Mouse (Mus musculus) spleen, embryonic (tissue): ENCODE data around the gene Rnf10.

Source experiments
- CTCF ChIA-PET: fragments of 350-600 bp; sonication (Branson Sonifier 250); formaldehyde crosslinking; loops from one replicate; lab custom pipeline; 2022; lab: Charles Lee

Rnf10 gene

GRCm38 (mm10) chr5:115278053-115278452 lies 5.4 kb upstream of the Rnf10 start:
- CTCF ChIA-PET = interaction anchor here (0.6 to 0.7 kb wide), 2 partner anchors 85 to 266 kb away, joined by 3 to 4 read pairs; no protein-coding TSS in a partner anchor

GRCm38 (mm10) chr5:115275998-115276397 lies 3.3 kb upstream of the Rnf10 start:
- CTCF ChIA-PET = no interaction called here

DNA sequence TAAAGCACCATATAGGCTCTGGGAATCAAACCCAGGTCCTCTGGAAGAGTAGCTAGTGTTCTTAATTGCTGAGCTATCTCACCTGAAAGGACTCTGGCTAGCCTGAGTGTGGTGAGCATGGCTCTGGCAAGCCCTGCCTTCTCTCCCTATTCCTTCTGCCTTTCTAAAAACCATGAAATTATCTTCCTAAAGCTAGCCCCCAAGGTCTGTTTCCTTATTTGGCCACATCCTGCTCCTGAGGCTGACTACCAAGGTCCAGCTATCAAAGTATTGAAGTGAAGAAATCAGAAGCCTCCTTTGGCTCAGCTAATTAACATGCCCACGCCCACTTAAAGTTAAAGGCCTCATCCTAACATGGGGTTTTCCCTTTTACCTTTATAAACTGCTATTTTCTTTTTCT lies 2.1 kb upstream of the Rnf10 start:
- CTCF ChIA-PET = interaction anchor here (0.6 kb wide), 1 partner anchor 25 kb away, joined by 3 read pairs; no protein-coding TSS in a partner anchor

- CTCF ChIA-PET = interaction anchor here (0.6 kb wide), 1 partner anchor 26 kb away, joined by 3 read pairs; no protein-coding TSS in a partner anchor
These were observed 1.7 kb upstream of the Rnf10 start for GRCm38 (mm10) chr5:115274353-115274752.

GRCm38 (mm10) chr5:115273549-115274135 lies 944 bp upstream of the Rnf10 start:
- CTCF ChIA-PET = no interaction called here

GRCm38 (mm10) chr5:115271931-115272811 lies 527 bp downstream of the Rnf10 start:
- CTCF ChIA-PET = no interaction called here

DNA sequence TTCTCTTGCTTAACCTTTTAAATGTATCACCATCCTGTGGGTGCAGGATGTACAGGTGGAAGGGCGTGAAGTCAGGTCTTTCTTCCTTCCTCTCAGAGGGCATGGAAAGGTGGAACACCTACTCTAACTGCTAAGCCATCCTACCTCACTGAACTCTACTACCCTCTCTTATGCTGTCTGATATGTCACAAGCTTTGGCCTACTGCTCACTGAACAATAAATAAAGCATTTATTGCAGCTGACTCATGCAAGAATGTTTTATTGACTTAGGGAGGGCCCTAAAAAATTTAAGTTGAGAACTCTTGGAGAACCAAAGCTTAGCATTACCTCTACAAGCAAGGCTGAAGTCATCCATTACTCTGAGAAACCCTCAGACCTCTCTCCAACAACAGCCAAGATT lies 2.7 kb downstream of the Rnf10 start:
- CTCF ChIA-PET = no interaction called here

DNA sequence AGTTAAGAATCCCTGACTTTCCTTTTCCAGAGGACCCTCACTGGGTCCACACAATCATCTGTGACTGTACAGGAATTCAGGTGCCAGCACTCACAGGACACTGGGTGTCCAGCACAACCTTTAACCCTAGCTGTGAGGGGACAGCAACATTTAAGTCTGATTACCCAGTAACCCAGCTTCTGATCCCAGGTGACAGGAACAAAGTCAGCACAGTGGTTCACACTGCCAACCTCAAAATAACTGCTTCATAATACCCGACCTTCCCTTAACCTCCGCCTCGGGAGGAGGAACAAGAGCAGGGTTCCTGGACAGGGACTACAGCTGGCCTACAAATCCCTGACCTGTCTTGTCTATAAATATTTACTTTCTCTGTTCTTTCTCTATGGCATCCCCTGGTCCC lies 4.4 kb downstream of the Rnf10 start:
- CTCF ChIA-PET = no interaction called here

GRCm38 (mm10) chr5:115267469-115268045 lies 5.1 kb downstream of the Rnf10 start:
- CTCF ChIA-PET = no interaction called here

- CTCF ChIA-PET = no interaction called here
These were observed 5.8 kb downstream of the Rnf10 start for GRCm38 (mm10) chr5:115266787-115267468.

- CTCF ChIA-PET = no interaction called here
These were observed 6.4 kb downstream of the Rnf10 start for GRCm38 (mm10) chr5:115266340-115266739.

DNA sequence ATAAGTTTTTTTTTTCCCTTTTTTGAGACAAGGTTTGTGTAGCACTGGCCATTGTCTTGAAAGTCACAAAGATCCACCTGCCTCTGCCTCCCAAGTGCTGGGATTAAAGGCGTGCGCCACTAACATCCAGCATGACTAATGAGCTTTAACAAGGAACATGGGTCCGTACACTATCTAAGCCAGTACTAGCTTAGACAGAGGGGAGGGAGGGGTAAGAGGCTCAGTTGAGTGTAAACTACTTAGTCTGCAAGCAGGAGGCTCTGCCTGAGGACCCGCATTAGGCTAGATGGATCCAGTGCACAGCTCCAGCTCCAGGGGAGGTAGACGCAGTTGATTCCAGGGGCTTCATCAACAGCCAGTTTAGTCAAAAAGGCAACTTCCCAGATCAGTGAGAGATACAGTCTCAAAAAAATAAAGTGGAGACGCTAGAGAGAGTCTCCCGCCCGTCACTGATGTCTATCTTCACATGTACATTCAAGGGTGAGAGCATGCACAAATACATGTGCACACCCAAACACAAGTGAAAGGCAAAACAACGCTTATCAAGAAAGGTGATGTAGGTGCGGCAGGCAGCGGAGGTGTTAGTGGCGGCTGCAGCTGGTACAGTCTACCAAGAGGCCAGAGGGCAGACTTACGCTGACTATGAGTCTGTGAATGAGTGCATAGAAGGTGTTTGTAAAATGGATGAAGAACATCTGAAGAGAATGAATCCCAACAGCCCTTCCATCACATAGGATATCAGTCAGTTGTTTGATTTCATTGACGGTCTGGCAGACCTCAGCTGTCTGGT lies 10.0 kb downstream of the Rnf10 start:
- CTCF ChIA-PET = interaction anchor here (0.6 kb wide), 1 partner anchor 478 kb away, joined by 6 read pairs; no protein-coding TSS in a partner anchor

- CTCF ChIA-PET = interaction anchor here (0.6 kb wide), 1 partner anchor 477 kb away, joined by 6 read pairs; no protein-coding TSS in a partner anchor
These were observed 10.8 kb downstream of the Rnf10 start for GRCm38 (mm10) chr5:115261880-115262279.

- CTCF ChIA-PET = interaction anchor here (0.6 kb wide), 1 partner anchor 37 kb away, joined by 3 read pairs; no protein-coding TSS in a partner anchor
These were observed 11.6 kb downstream of the Rnf10 start for GRCm38 (mm10) chr5:115261141-115261540.

DNA sequence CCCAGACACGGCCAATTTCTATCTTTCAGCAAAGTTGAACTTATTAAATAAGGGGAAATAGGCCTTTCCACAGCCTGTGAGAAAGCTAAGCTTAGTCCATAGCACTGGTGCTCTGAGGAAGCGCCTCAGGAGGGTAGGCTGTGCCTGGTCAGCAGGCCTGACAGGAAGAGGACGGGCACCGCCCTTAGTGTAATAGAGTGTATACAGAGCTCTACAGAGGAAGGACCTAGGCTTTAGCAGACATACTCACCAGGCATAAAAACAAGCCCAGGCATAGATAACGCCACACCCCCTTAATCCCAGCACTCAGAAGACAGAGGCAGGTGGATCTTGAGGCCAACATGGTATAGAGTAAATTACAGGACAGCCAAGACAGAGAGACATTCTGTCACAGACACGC lies 12.3 kb downstream of the Rnf10 start:
- CTCF ChIA-PET = no interaction called here

GRCm38 (mm10) chr5:115256909-115257546 lies 15.7 kb downstream of the Rnf10 start:
- CTCF ChIA-PET = no interaction called here

GRCm38 (mm10) chr5:115255472-115255871 lies 17.2 kb downstream of the Rnf10 start:
- CTCF ChIA-PET = no interaction called here

DNA sequence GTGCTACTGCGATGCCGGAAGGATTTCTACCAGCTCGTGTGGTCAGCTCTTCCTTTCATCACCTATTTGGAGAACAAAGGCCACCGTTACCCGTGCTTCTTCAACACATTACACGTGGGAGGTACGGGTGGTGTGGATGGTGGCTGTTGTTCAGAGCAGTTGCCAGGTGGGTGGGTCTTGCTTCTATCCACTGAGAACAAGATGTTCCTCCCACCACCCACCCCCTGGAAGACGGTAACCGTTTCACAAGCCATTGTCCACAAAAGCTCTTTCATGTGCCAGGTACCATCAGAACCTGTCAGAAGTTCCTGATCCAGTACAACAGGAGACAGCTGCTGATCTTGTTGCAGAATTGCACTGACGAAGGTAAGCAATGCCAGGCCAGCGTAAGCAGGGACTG lies 32.5 kb downstream of the Rnf10 start:
- CTCF ChIA-PET = interaction anchor here (0.6 kb wide), 2 partner anchors 60 to 276 kb away, joined by 3 to 11 read pairs; no protein-coding TSS in a partner anchor

DNA sequence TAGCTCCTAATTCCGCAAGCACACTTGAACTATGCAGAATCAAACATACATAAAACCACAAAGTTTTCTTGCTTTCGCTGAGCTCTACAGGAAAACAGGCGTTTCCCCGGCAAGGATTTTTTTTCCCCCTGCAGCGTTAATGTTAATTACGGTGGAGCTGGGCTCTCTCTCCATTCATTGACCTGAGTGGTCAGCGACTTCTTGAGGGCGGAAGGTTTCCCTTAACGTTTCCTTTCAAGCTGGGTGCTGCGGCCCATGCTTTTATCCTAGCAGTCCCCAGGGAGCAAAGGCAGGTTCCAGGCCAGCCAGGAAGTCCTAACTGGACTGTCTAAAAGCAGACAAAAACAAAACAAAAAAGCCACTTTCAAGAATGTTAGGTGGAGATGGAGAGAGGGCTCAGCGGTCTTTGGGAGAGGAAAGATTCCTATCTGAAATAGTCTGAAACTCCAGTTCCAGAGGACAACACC lies 33.9 kb downstream of the Rnf10 start:
- CTCF ChIA-PET = no interaction called here
